Mouse (Mus musculus) MEL (cell line): Measurements from ENCODE around the gene Mcrip1. TPM values are rescaled to one million over a fixed set of nuclear protein-coding genes. Genes with fewer than 3 reads are reported as not detected.
A peak's percentile ranks its signal among the peaks of the same experiment; 100 is the strongest.

Experiments
- DNase-seq: peaks from one replicate; pipeline ENCODE4 v3.0.0; 2011; ENCODE audit warnings: low read depth, low spot score
- H3K27ac ChIP-seq: 2 replicates; pipeline ENCODE4 v1.5.1; 2012; ENCODE audit warnings: low read depth, mild to moderate bottlenecking, control low read depth, low read length, moderate library complexity; ENCODE audit not compliant: control insufficient read depth
- H3K27me3 ChIP-seq, 2 experiments: fragments of 150-350 bp in 1 of 2; sonication (generic) in 1 of 2; 2 replicates each; pipeline ENCODE4 v1.6.1; 2012; ENCODE audit warnings: low read length in 2 of 2, mild to moderate bottlenecking in 2 of 2, improper control_type of control experiment in 1 of 2, moderate library complexity in 1 of 2; ENCODE audit not compliant: insufficient read depth in 2 of 2, control insufficient read depth in 1 of 2
- H3K36me3 ChIP-seq, 2 experiments: 2 replicates each; pipeline ENCODE4 v1.6.1; 2012 to 2014; ENCODE audit warnings: low read length in 2 of 2, improper control_type of control experiment in 1 of 2, inconsistent platforms in 1 of 2, mild to moderate bottlenecking in 1 of 2; ENCODE audit not compliant: insufficient read depth in 2 of 2, control insufficient read depth in 1 of 2
- H3K4me1 ChIP-seq, 2 experiments: fragments of 150-350 bp in 1 of 2; sonication (generic) in 1 of 2; 2 replicates each; pipeline ENCODE4 v1.6.1; 2012; ENCODE audit warnings: low read length in 2 of 2, improper control_type of control experiment in 1 of 2, mild to moderate bottlenecking in 1 of 2; ENCODE audit not compliant: insufficient read depth in 2 of 2, control insufficient read depth in 1 of 2
- H3K4me3 ChIP-seq, 2 experiments: fragments of 150-350 bp in 1 of 2; sonication (generic) in 1 of 2; 2 replicates each; pipeline ENCODE4 v1.5.1; 2012; ENCODE audit warnings: low read depth in 2 of 2, low read length in 2 of 2, mild to moderate bottlenecking in 2 of 2, moderate library complexity in 2 of 2, control low read depth in 1 of 2, improper control_type of control experiment in 1 of 2; ENCODE audit not compliant: control insufficient read depth in 1 of 2, insufficient read depth in 1 of 2
- H3K79me2 ChIP-seq: 2 replicates; pipeline ENCODE4 v1.6.1; 2012; ENCODE audit warnings: mild to moderate bottlenecking, low read length, moderate library complexity; ENCODE audit not compliant: control insufficient read depth, poor library complexity, insufficient read depth
- H3K9ac ChIP-seq: 2 replicates; pipeline ENCODE4 v1.6.1; 2012; ENCODE audit warnings: low read depth, mild to moderate bottlenecking, control low read depth, low read length, moderate library complexity; ENCODE audit not compliant: control insufficient read depth, poor library complexity, severe bottlenecking
- H3K9me3 ChIP-seq: fragments of 150-350 bp; sonication (generic); replicated peaks from 2 replicates; pipeline ENCODE4 v1.6.1; 2012; ENCODE audit warnings: mild to moderate bottlenecking, low read length, improper control_type of control experiment, moderate library complexity; ENCODE audit not compliant: insufficient read depth
- CTCF ChIP-seq, 3 experiments: IDR thresholded peaks in 2 of 3; conservative IDR thresholded peaks in 1 of 3; 2 replicates each; pipeline ENCODE4 v1.5.1; 2011 to 2012; ENCODE audit warnings: low read length in 3 of 3, low read depth in 2 of 3, mild to moderate bottlenecking in 2 of 3, improper control_type of control experiment in 1 of 3, inconsistent platforms in 1 of 3, mixed read lengths in 1 of 3, moderate library complexity in 1 of 3; ENCODE audit not compliant: control insufficient read depth in 1 of 3, insufficient read depth in 1 of 3, poor library complexity in 1 of 3, severe bottlenecking in 1 of 3
- E2F4 ChIP-seq: IDR thresholded peaks from 2 replicates; pipeline ENCODE4 v1.6.1; 2011; ENCODE audit warnings: low read depth, low read length, improper control_type of control experiment, borderline replicate concordance
- ELF1 ChIP-seq: IDR thresholded peaks from 2 replicates; pipeline ENCODE4 v1.6.1; 2014; ENCODE audit warnings: low read depth, mild to moderate bottlenecking, inconsistent platforms, low read length, improper control_type of control experiment, moderate library complexity
- GABPA ChIP-seq: IDR thresholded peaks from 2 replicates; pipeline ENCODE4 v1.6.1; 2012; ENCODE audit warnings: low read depth, mild to moderate bottlenecking, inconsistent platforms, low read length, improper control_type of control experiment, moderate library complexity
- HCFC1 ChIP-seq: IDR thresholded peaks from 2 replicates; pipeline ENCODE4 v1.6.1; 2012; ENCODE audit warnings: low read depth, mild to moderate bottlenecking, inconsistent platforms, low read length, improper control_type of control experiment, moderate library complexity
- JUND ChIP-seq: IDR thresholded peaks from 2 replicates; pipeline ENCODE4 v1.6.1; 2011; ENCODE audit warnings: low read depth, mild to moderate bottlenecking, improper control_type of control experiment, low read length
- KAT2A ChIP-seq: conservative IDR thresholded peaks from 2 replicates; pipeline ENCODE4 v1.6.1; 2012; ENCODE audit warnings: low read depth, low read length, improper control_type of control experiment, inconsistent platforms
- MAFK ChIP-seq: IDR thresholded peaks from 2 replicates; pipeline ENCODE4 v1.6.1; 2011; ENCODE audit warnings: low read depth, mild to moderate bottlenecking, low read length, improper control_type of control experiment, borderline replicate concordance
- MAX ChIP-seq: IDR thresholded peaks from 2 replicates; pipeline ENCODE4 v1.6.1; 2011; ENCODE audit warnings: low read length, improper control_type of control experiment
- MAZ ChIP-seq: IDR thresholded peaks from 2 replicates; pipeline ENCODE4 v1.6.1; 2012; ENCODE audit warnings: low read depth, mild to moderate bottlenecking, inconsistent platforms, low read length, improper control_type of control experiment
- MEF2A ChIP-seq: IDR thresholded peaks from 2 replicates; pipeline ENCODE4 v1.6.1; 2014; ENCODE audit warnings: low read depth, mild to moderate bottlenecking, inconsistent platforms, low read length, improper control_type of control experiment; ENCODE audit not compliant: poor library complexity, insufficient replicate concordance, severe bottlenecking; ENCODE audit errors: extremely low read depth
- MXI1 ChIP-seq: IDR thresholded peaks from 2 replicates; pipeline ENCODE4 v1.6.1; 2011; ENCODE audit warnings: mild to moderate bottlenecking, low read depth, low read length, improper control_type of control experiment
- MYC ChIP-seq: IDR thresholded peaks from 2 replicates; pipeline ENCODE4 v1.6.1; 2011; ENCODE audit warnings: low read depth, mild to moderate bottlenecking, low read length, improper control_type of control experiment, moderate library complexity
- NELFE ChIP-seq: IDR thresholded peaks from 2 replicates; pipeline ENCODE4 v1.6.1; 2011; ENCODE audit warnings: low read depth, low read length, improper control_type of control experiment
- POLR2A ChIP-seq, 2 experiments: IDR thresholded peaks; 2 replicates each; pipeline ENCODE4 v1.6.1; 2011 to 2012; ENCODE audit warnings: low read length in 2 of 2, mild to moderate bottlenecking in 2 of 2, control low read depth in 1 of 2, improper control_type of control experiment in 1 of 2, low read depth in 1 of 2, moderate library complexity in 1 of 2; ENCODE audit not compliant: control insufficient read depth in 1 of 2, insufficient read depth in 1 of 2, poor library complexity in 1 of 2
- POLR2AphosphoS5 ChIP-seq: IDR thresholded peaks from 2 replicates; pipeline ENCODE4 v1.6.1; 2012; ENCODE audit warnings: low read depth, borderline replicate concordance, mild to moderate bottlenecking, inconsistent platforms, low read length, moderate library complexity, mixed read lengths
- SIN3A ChIP-seq: IDR thresholded peaks from 2 replicates; pipeline ENCODE4 v1.6.1; 2012; ENCODE audit warnings: low read length, improper control_type of control experiment, inconsistent platforms
- SMC3 ChIP-seq: IDR thresholded peaks from 2 replicates; pipeline ENCODE4 v1.6.1; 2011; ENCODE audit warnings: low read depth, low read length, improper control_type of control experiment
- TAL1 ChIP-seq: IDR thresholded peaks from 2 replicates; pipeline ENCODE4 v1.6.1; 2012; ENCODE audit warnings: mild to moderate bottlenecking, inconsistent platforms, low read length, moderate library complexity, mixed read lengths
- USF1 ChIP-seq: IDR thresholded peaks from 2 replicates; pipeline ENCODE4 v1.6.1; 2014; ENCODE audit warnings: low read depth, mild to moderate bottlenecking, inconsistent platforms, low read length, improper control_type of control experiment, moderate library complexity
- USF2 ChIP-seq, 2 experiments: IDR thresholded peaks; 2 replicates each; pipeline ENCODE4 v1.6.1; 2011 to 2012; ENCODE audit warnings: improper control_type of control experiment in 2 of 2, low read length in 2 of 2, borderline replicate concordance in 1 of 2, inconsistent platforms in 1 of 2, low read depth in 1 of 2, mild to moderate bottlenecking in 1 of 2; ENCODE audit not compliant: insufficient read depth in 1 of 2
- ZC3H11A ChIP-seq: IDR thresholded peaks from 2 replicates; pipeline ENCODE4 v1.6.1; 2012; ENCODE audit warnings: low read depth, mild to moderate bottlenecking, inconsistent platforms, low read length, improper control_type of control experiment
- ZKSCAN1 ChIP-seq: IDR thresholded peaks from 2 replicates; pipeline ENCODE4 v1.6.1; 2012; ENCODE audit warnings: low read depth, mild to moderate bottlenecking, inconsistent platforms, low read length, improper control_type of control experiment, moderate library complexity
- ZMIZ1 ChIP-seq: IDR thresholded peaks from 2 replicates; pipeline ENCODE4 v1.6.1; 2012; ENCODE audit warnings: low read depth, mild to moderate bottlenecking, inconsistent platforms, low read length, improper control_type of control experiment, moderate library complexity
- polyA plus RNA-seq, 2 experiments: library from polyadenylated mRNA; stranded (reverse) in 1 of 2; unstranded in 1 of 2; fragments of >175 nt in 1 of 2; fragments of >200 nt in 1 of 2; gene quantifications; 2 replicates each; pipeline versions ENCODE4 v1.2.1 to v1.2.4; 2012; ENCODE audit warnings: low replicate concordance in 2 of 2, low read depth in 1 of 2; ENCODE audit not compliant: insufficient read length in 2 of 2, insufficient read depth in 1 of 2, missing spikeins in 1 of 2
- total RNA-seq: library from RNA; depleted of rRNA; stranded (reverse); fragments of 300-350 nt; gene quantifications from 2 replicates; pipeline ENCODE4 v1.2.3, GENCODE M21; 2012

Gene Mcrip1
- total and polyA plus RNA-seq, 3 experiments = 36.6 to 83.5 TPM; not detected in 1

DNA sequence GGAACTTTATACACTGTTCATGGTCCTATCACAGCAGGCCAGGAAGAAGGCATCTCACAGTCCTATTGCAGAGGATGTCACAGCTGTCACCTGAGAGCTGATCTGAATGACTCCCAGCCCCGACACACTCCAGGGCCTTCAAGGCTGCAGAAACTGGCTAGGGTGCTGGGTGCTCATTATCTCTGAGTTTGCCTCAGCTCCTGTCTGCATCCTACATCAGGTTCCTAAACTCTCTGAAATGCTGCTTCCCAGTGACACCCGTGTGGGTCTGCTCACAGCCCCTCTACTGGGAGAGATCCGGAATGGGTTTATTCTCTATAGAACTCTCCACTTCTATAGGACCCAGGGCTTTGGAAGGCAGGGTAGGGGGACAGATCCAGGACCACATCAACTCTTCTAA lies 1.3 kb downstream of the Mcrip1 start:
- Histone ChIP-seq H3K9me3 (no peaks in the 10 kb centered on the region), H3K27ac (no peak overlapping the region), H3K9ac (no peak overlapping the region; the same call in 1 of the 2 replicates), H3K27me3 (no peaks in the 10 kb centered on the region), H3K36me3 (peaks cover 0 to 8% of the 10 kb centered on the region in 2 experiments; a peak in 3 of 4 replicates), H3K4me1 (peaks cover 7 to 19% of the 10 kb centered on the region in 2 experiments), H3K79me2 (peaks cover 14% of the 10 kb centered on the region), H3K4me3 (peak overlapping the region in 1 of 2 experiments; percentile 75; a peak in 2 of 4 replicates)
- DNase-seq = no peak
- TF ChIP-seq GABPA (no peak), MAX (no peak), CTCF (IDR thresholded peaks at IDR 0.05 in 2 of 3, conservative IDR thresholded peaks at IDR 0.05 in 1 of 3; ENCODE audit: control insufficient read depth in 1 of 3, insufficient read depth in 1 of 3, low read depth in 2 of 3, low read length in 3 of 3, poor library complexity in 1 of 3, severe bottlenecking in 1 of 3) (no peak)

DNA sequence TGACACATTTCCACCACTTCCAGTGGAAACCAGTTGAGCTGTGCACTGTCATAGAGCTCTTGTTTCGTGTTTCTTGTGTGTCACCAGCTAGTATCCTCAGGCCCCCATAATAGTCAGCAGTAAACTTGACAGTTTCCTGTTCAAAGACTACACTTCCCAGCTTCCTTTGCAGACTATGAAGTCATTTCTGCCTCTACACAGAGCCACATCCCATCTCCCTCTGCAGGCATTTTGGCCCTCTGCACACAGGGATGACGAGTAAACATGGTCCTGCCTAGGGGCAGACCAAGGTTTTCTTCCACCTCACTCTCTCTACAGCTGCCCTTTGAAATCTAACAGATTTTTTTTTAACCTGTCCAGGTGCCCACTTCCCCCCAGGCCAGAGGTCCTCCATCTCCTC lies 2.1 kb downstream of the Mcrip1 start:
- Histone ChIP-seq H3K9me3 (no peaks in the 10 kb centered on the region), H3K27ac (no peak overlapping the region), H3K27me3 (no peaks in the 10 kb centered on the region), H3K79me2 (peaks cover 14% of the 10 kb centered on the region), H3K4me3 (no peak overlapping the region), H3K4me1 (peaks cover 7 to 19% of the 10 kb centered on the region in 2 experiments), H3K9ac (no peak overlapping the region), H3K36me3 (peaks cover 0 to 8% of the 10 kb centered on the region in 2 experiments; a peak in 3 of 4 replicates)
- DNase-seq = peak; percentile 62
- no peak for TF ChIP-seq ZMIZ1
- TF ChIP-seq MAX = no peak
- TF ChIP-seq USF1 = no peak
- TF ChIP-seq ELF1 = no peak
- no peak for TF ChIP-seq E2F4
- peak in 1 of 3 experiments; percentile 10; a peak in 1 of 6 replicates for TF ChIP-seq CTCF (IDR thresholded peaks at IDR 0.05 in 2 of 3, conservative IDR thresholded peaks at IDR 0.05 in 1 of 3; ENCODE audit: control insufficient read depth in 1 of 3, insufficient read depth in 1 of 3, low read depth in 2 of 3, low read length in 3 of 3, poor library complexity in 1 of 3, severe bottlenecking in 1 of 3)
- no peak for TF ChIP-seq MEF2A
- TF ChIP-seq MAZ = 0 out of 2 replicates have a peak, but pooled peaks have one; percentile 30
- TF ChIP-seq ZKSCAN1 = no peak
- no peak for TF ChIP-seq ZC3H11A
- peak; percentile 75 for TF ChIP-seq SIN3A
- TF ChIP-seq HCFC1 = peak; percentile 91
- peak; percentile 60 for TF ChIP-seq KAT2A
- 0 out of 2 replicates have a peak, but pooled peaks have one; percentile 18 for TF ChIP-seq SMC3

DNA sequence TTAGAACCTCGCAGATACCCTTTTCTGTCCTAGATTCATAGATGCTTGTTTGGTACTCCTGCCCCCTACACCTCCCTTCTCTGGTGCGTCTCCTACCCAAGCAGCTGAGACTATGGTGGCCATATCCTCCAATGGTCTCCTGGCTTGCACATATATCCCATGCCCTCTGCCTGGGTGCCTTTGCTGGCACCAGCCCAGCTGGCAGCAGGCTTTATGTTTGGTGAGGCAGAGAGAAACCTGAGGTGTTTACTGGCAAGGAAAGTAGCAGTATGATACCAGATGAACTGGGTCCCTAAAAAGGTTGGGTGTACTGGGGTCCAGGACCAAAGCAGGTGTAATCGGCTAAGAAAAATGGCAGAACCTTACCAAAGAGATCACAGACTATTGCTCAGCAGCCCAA lies 3.6 kb downstream of the Mcrip1 start:
- H3K9ac ChIP-seq = no peak overlapping the region
- no peak for DNase-seq
- H3K9me3 ChIP-seq = no peaks in the 10 kb centered on the region
- peaks cover 7 to 19% of the 10 kb centered on the region in 2 experiments for H3K4me1 ChIP-seq
- no peak overlapping the region for H3K4me3 ChIP-seq
- H3K79me2 ChIP-seq = peaks cover 14% of the 10 kb centered on the region
- TF ChIP-seq E2F4 (no peak), MYC (no peak), ELF1 (no peak), TAL1 (no peak), ZC3H11A (no peak), SMC3 (no peak), POLR2AphosphoS5 (no peak), ZKSCAN1 (no peak), MAZ (no peak), USF2 (IDR thresholded peaks at IDR 0.05; ENCODE audit: borderline replicate concordance in 1 of 2, insufficient read depth in 1 of 2, low read depth in 1 of 2, low read length in 2 of 2) (no peak), MAFK (no peak), SIN3A (no peak), ZMIZ1 (no peak), MXI1 (no peak), JUND (no peak), MEF2A (no peak), POLR2A (IDR thresholded peaks at IDR 0.05; ENCODE audit: control insufficient read depth in 1 of 2, insufficient read depth in 1 of 2, low read depth in 1 of 2, low read length in 2 of 2, poor library complexity in 1 of 2) (no peak), NELFE (no peak)
- H3K27ac ChIP-seq = no peak overlapping the region
- H3K27me3 ChIP-seq = no peaks in the 10 kb centered on the region
- H3K36me3 ChIP-seq = peaks cover 0 to 8% of the 10 kb centered on the region in 2 experiments; a peak in 3 of 4 replicates
